Mouse (Mus musculus): Measurements from ENCODE around the gene Grin1. TPM values are rescaled to one million over a fixed set of nuclear protein-coding genes. Genes with fewer than 3 reads are reported as not detected.

Gene Grin1
- polyA plus RNA-seq, 1 experiment from 2014 or later, result 0.32 TPM

- peak overlapping the region; percentile 28 for H3K4me3 ChIP-seq (ENCODE audit: low read length)
- no peaks in the 10 kb centered on the region for H3K36me3 ChIP-seq (ENCODE audit: control insufficient read depth, insufficient read depth, low read length)
- WGBS, result 7% methylated on average over 32 of the region's 32 CpGs
- H3K4me1 ChIP-seq (ENCODE audit: control insufficient read depth, insufficient read depth, low read length), result peaks cover 10% of the 10 kb centered on the region; the same call in 1 of the 2 replicates
- H3K4me2 ChIP-seq (replicated peaks; ENCODE audit: low read depth, low read length), result no peak overlapping the region
- ATAC-seq (ENCODE audit: low FRiP score, low TSS enrichment), result 0 out of 2 replicates have a peak, but pooled peaks have one; percentile 30
- H3K9me3 ChIP-seq (ENCODE audit: control insufficient read depth, low read length), result no peaks in the 10 kb centered on the region
- no peak overlapping the region for H3K27ac ChIP-seq (ENCODE audit: low read depth, low read length)
- no peak overlapping the region for H3K9ac ChIP-seq (ENCODE audit: low read depth, low read length)
- H3K27me3 ChIP-seq (ENCODE audit: control insufficient read depth, insufficient read depth, low read length), result peaks cover 58% of the 10 kb centered on the region
These were observed 27.6 kb downstream of the Grin1 start for GRCm38 (mm10) chr2:25291184-25292053.

DNA sequence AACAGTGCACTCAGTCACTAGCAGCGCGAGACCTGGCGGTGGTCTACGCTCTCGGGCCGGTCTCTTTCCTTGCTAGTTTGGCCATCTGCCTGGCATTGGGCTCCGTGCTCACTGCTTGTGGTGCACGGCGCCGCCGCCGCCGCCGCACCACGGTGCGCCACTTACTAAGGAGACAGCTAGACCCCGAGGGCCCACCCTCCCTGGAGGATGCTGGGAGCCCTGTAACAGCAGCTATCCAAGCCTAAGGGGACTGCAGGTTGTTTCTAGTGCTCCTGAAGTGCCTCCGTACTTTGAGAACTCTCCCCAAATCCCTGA is 28.2 kb downstream of the Grin1 start:
- peaks cover 58% of the 10 kb centered on the region for H3K27me3 ChIP-seq (ENCODE audit: control insufficient read depth, insufficient read depth, low read length)
- peaks cover 10% of the 10 kb centered on the region; the same call in 1 of the 2 replicates for H3K4me1 ChIP-seq (ENCODE audit: control insufficient read depth, insufficient read depth, low read length)
- H3K4me2 ChIP-seq (replicated peaks; ENCODE audit: low read depth, low read length), result peak overlapping the region; percentile 25
- H3K36me3 ChIP-seq (ENCODE audit: control insufficient read depth, insufficient read depth, low read length), result peaks cover 1% of the 10 kb centered on the region
- no peak overlapping the region for H3K9ac ChIP-seq (ENCODE audit: low read depth, low read length)
- no peak overlapping the region for H3K27ac ChIP-seq (ENCODE audit: low read depth, low read length)
- 1% methylated on average over 18 of the region's 18 CpGs for WGBS
- no peaks in the 10 kb centered on the region for H3K9me3 ChIP-seq (ENCODE audit: control insufficient read depth, low read length)
- H3K4me3 ChIP-seq (ENCODE audit: low read length), result peak overlapping the region; percentile 21
- ATAC-seq (ENCODE audit: low FRiP score, low TSS enrichment), result no peak

- H3K9me3 ChIP-seq (ENCODE audit: control insufficient read depth, low read length), result no peaks in the 10 kb centered on the region
- peak overlapping the region; percentile 25 for H3K4me2 ChIP-seq (replicated peaks; ENCODE audit: low read depth, low read length)
- no peak overlapping the region for H3K9ac ChIP-seq (ENCODE audit: low read depth, low read length)
- H3K4me1 ChIP-seq (ENCODE audit: control insufficient read depth, insufficient read depth, low read length), result peaks cover 10% of the 10 kb centered on the region; the same call in 1 of the 2 replicates
- no peak for ATAC-seq (ENCODE audit: low FRiP score, low TSS enrichment)
- H3K27ac ChIP-seq (ENCODE audit: low read depth, low read length), result no peak overlapping the region
- peaks cover 58% of the 10 kb centered on the region for H3K27me3 ChIP-seq (ENCODE audit: control insufficient read depth, insufficient read depth, low read length)
- H3K4me3 ChIP-seq (ENCODE audit: low read length), result peak overlapping the region; percentile 21
- WGBS, result 2% methylated on average over 54 of the region's 54 CpGs
- H3K36me3 ChIP-seq (ENCODE audit: control insufficient read depth, insufficient read depth, low read length), result peaks cover 6% of the 10 kb centered on the region
These were observed 28.7 kb downstream of the Grin1 start for GRCm38 (mm10) chr2:25290101-25290815.

DNA sequence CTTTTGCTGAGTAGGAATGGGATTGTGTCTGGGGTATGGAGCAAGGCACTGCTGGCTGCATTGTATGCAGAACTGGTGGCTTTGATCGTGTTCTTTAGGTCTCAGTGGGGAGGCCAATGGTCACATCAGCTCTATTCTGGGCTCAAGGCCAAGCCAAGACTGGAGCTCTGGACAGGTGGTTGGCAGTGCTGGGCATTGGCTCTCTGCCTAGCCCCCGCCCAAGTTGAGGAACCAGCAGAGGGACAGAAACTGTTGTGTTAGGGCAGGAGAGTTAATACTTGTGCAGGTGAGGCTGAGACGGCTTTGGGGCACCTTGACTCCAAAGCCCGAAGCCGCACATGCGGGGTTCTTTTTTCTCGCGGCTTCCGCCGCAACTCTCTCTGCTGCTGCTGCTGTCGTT is 29.3 kb downstream of the Grin1 start, which contains the start of gene Lrrc26:
TSS of gene Lrrc26 (plus strand) at position 265 of the 400 bp plus-strand sequence.
- Histone ChIP-seq H3K9me3 (ENCODE audit: control insufficient read depth, low read length) (no peaks in the 10 kb centered on the region), H3K36me3 (ENCODE audit: control insufficient read depth, insufficient read depth, low read length) (peaks cover 13% of the 10 kb centered on the region), H3K4me3 (ENCODE audit: low read length) (peak within 1 kb of the TSS; percentile 21), H3K4me2 (replicated peaks; ENCODE audit: low read depth, low read length) (peak within 1 kb of the TSS; percentile 25), H3K27me3 (ENCODE audit: control insufficient read depth, insufficient read depth, low read length) (peaks cover 58% of the 10 kb centered on the region), H3K9ac (ENCODE audit: low read depth, low read length) (no peak within 1 kb of the TSS), H3K4me1 (ENCODE audit: control insufficient read depth, insufficient read depth, low read length) (peaks cover 10% of the 10 kb centered on the region; the same call in 1 of the 2 replicates), H3K27ac (ENCODE audit: low read depth, low read length) (no peak within 1 kb of the TSS)
- 6% methylated on average over 11 of the region's 11 CpGs for WGBS
- no peak for ATAC-seq (ENCODE audit: low FRiP score, low TSS enrichment)

GRCm38 (mm10) chr2:25288734-25289345 is 30.1 kb downstream of the Grin1 start:
- Histone ChIP-seq H3K27ac (ENCODE audit: low read depth, low read length) (no peak overlapping the region), H3K4me2 (replicated peaks; ENCODE audit: low read depth, low read length) (no peak overlapping the region), H3K9ac (ENCODE audit: low read depth, low read length) (no peak overlapping the region), H3K27me3 (ENCODE audit: control insufficient read depth, insufficient read depth, low read length) (peaks cover 56% of the 10 kb centered on the region), H3K4me1 (ENCODE audit: control insufficient read depth, insufficient read depth, low read length) (peaks cover 10% of the 10 kb centered on the region; the same call in 1 of the 2 replicates), H3K4me3 (ENCODE audit: low read length) (no peak overlapping the region), H3K36me3 (ENCODE audit: control insufficient read depth, insufficient read depth, low read length) (peaks cover 21% of the 10 kb centered on the region), H3K9me3 (ENCODE audit: control insufficient read depth, low read length) (no peaks in the 10 kb centered on the region)
- 82% methylated on average over 7 of the region's 7 CpGs for WGBS
- ATAC-seq (ENCODE audit: low FRiP score, low TSS enrichment), result no peak

- Histone ChIP-seq H3K4me2 (replicated peaks; ENCODE audit: low read depth, low read length) (no peak within 1 kb of the TSS), H3K36me3 (ENCODE audit: control insufficient read depth, insufficient read depth, low read length) (peaks cover 26% of the 10 kb centered on the region), H3K9me3 (ENCODE audit: control insufficient read depth, low read length) (no peaks in the 10 kb centered on the region), H3K4me3 (ENCODE audit: low read length) (no peak within 1 kb of the TSS), H3K9ac (ENCODE audit: low read depth, low read length) (no peak within 1 kb of the TSS), H3K27ac (ENCODE audit: low read depth, low read length) (no peak within 1 kb of the TSS), H3K27me3 (ENCODE audit: control insufficient read depth, insufficient read depth, low read length) (peaks cover 51% of the 10 kb centered on the region), H3K4me1 (ENCODE audit: control insufficient read depth, insufficient read depth, low read length) (peaks cover 10% of the 10 kb centered on the region; the same call in 1 of the 2 replicates)
- no peak for ATAC-seq (ENCODE audit: low FRiP score, low TSS enrichment)
- WGBS, result 82% methylated on average over 6 of the region's 6 CpGs
These were observed 30.9 kb downstream of the Grin1 start, which contains the start of gene Tmem210 for GRCm38 (mm10) chr2:25287927-25288649. Gene Tmem210 (plus strand): TSS chr2:25288145.

GRCm38 (mm10) chr2:25286837-25287636 is 31.9 kb downstream of the Grin1 start:
- Histone ChIP-seq H3K9me3 (ENCODE audit: control insufficient read depth, low read length) (no peaks in the 10 kb centered on the region), H3K4me2 (replicated peaks; ENCODE audit: low read depth, low read length) (no peak overlapping the region), H3K9ac (ENCODE audit: low read depth, low read length) (no peak overlapping the region), H3K4me3 (ENCODE audit: low read length) (no peak overlapping the region), H3K4me1 (ENCODE audit: control insufficient read depth, insufficient read depth, low read length) (0 out of 2 replicates have a peak, but pooled peaks cover 2% of the 10 kb centered on the region), H3K27ac (ENCODE audit: low read depth, low read length) (no peak overlapping the region), H3K36me3 (ENCODE audit: control insufficient read depth, insufficient read depth, low read length) (peaks cover 36% of the 10 kb centered on the region), H3K27me3 (ENCODE audit: control insufficient read depth, insufficient read depth, low read length) (peaks cover 43% of the 10 kb centered on the region)
- no peak for ATAC-seq (ENCODE audit: low FRiP score, low TSS enrichment)
- 58% methylated on average over 7 of the region's 7 CpGs for WGBS

GRCm38 (mm10) chr2:25286314-25286713 is 32.7 kb downstream of the Grin1 start:
- WGBS, result 79% methylated on average over 1 of the region's 1 CpGs
- Histone ChIP-seq H3K27ac (ENCODE audit: low read depth, low read length) (no peak overlapping the region), H3K9me3 (ENCODE audit: control insufficient read depth, low read length) (no peaks in the 10 kb centered on the region), H3K36me3 (ENCODE audit: control insufficient read depth, insufficient read depth, low read length) (peaks cover 40% of the 10 kb centered on the region), H3K9ac (ENCODE audit: low read depth, low read length) (no peak overlapping the region), H3K4me3 (ENCODE audit: low read length) (no peak overlapping the region), H3K4me1 (ENCODE audit: control insufficient read depth, insufficient read depth, low read length) (0 out of 2 replicates have a peak, but pooled peaks cover 2% of the 10 kb centered on the region), H3K27me3 (ENCODE audit: control insufficient read depth, insufficient read depth, low read length) (peaks cover 35% of the 10 kb centered on the region), H3K4me2 (replicated peaks; ENCODE audit: low read depth, low read length) (no peak overlapping the region)
- no peak for ATAC-seq (ENCODE audit: low FRiP score, low TSS enrichment)

All from kidney, embryonic 14.5 days (tissue).